Mouse (Mus musculus) ovary, adult 10 weeks (tissue): ENCODE data around the gene Mypn. TPM values are rescaled to one million over a fixed set of nuclear protein-coding genes. Genes with fewer than 3 reads are reported as not detected.

ENCODE experiments used
- polyA plus RNA-seq: library from polyadenylated mRNA; stranded (reverse); fragments of 350-450 nt; fragmentation: Illumina TruSeq; extraction: RNeasy Lipid Tissue Mini Kit (QIAGEN cat#74804); gene quantifications from one replicate; pipeline ENCODE4 v1.2.3, GENCODE M21; 2014

Gene Mypn
- not detected for polyA plus RNA-seq

DNA sequence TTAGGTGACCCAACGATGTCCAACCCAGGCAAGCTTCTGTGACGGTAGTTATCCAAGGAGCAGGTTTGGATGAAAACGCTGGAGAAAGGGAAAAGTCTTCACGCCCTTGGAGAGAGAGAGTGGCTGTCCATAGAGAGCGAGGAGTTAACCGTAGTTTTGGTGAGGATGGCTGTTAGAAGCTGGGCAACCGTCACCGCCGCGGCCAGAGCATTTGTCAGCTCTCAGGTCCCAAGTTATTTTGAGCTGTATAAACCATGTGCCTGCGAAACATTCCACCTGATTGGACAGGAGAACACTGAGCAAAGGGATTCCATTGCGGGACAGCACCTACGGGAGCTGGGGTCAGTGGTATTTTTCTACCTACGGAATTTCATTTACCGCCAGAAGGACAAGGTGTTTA lies at the start of gene Mypn:
Gene Mypn (minus strand): TSS at position 225 of the 400 bp plus-strand sequence.

GRCm38 (mm10) chr10:63243493-63244054 lies 39.8 kb upstream of the Mypn start, which contains the start of gene Herc4:
Herc4 (plus strand) TSS chr10:63243810.

GRCm38 (mm10) chr10:63099521-63099920 lies 104.2 kb downstream of the Mypn start, which contains the start of gene Atoh7:
Atoh7 (plus strand) TSS chr10:63099651.

Other genes with a start within 250 kb of the Mypn start
- gene Rufy2, start 223.7 kb downstream of the Mypn start, polyA plus RNA-seq: 29.8 TPM
- gene Hnrnph3, start 179.7 kb downstream of the Mypn start, polyA plus RNA-seq: 111 TPM
- 1.3 TPM for gene Pbld2, start 179.6 kb downstream of the Mypn start, polyA plus RNA-seq
- gene Pbld1, start 143.8 kb downstream of the Mypn start, polyA plus RNA-seq: 0.43 TPM
- not detected for gene Atoh7, start 104.3 kb downstream of the Mypn start, polyA plus RNA-seq
- 228 TPM for gene Herc4, start 39.9 kb upstream of the Mypn start, polyA plus RNA-seq
- gene Sirt1, start 177.8 kb upstream of the Mypn start, polyA plus RNA-seq: 147 TPM
- 4.1 TPM for gene Dnajc12, start 178.5 kb upstream of the Mypn start, polyA plus RNA-seq
- not detected for gene Gm7075, start 217.8 kb upstream of the Mypn start, polyA plus RNA-seq
- 2.6 TPM for gene Ctnna3, start 226.1 kb upstream of the Mypn start, polyA plus RNA-seq